Mouse (Mus musculus): ENCODE measurements around the gene Nr4a1. TPM values are rescaled to one million over a fixed set of nuclear protein-coding genes. Genes with fewer than 3 reads are reported as not detected.

The Nr4a1 gene
- polyA plus RNA-seq, 1 experiment = 9.3 TPM

DNA sequence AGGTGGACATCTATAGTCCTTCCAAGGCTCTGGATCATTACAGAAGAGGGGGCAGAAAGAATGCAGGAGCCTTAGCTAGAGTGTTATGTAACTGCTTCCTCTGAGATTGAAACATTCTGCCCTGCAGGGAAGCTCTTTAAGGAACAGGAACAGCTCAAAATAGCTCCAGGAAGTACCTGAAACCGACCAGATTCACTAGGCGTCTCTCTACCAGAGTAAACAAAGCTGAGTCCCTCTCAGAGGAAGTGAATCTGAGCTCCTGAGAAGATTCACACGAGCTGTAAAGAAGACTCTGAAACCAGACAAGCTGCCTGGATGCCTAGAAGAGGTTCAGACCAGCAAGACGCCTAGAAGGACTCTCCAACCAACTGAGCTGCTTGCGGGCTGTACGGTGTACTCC is 1.5 kb upstream of the Nr4a1 start:
- DNase-seq (ENCODE audit: low read depth, low spot score) = no peak
- 68% methylated on average over 6 of the region's 6 CpGs for WGBS

GRCm38 (mm10) chr15:101253563-101253885 is 545 bp upstream of the Nr4a1 start:
- DNase-seq (ENCODE audit: low read depth, low spot score) = no peak
- WGBS = 40% methylated on average over 3 of the region's 3 CpGs

- WGBS = 79% methylated on average over 7 of the region's 7 CpGs
- DNase-seq (ENCODE audit: low read depth, low spot score) = no peak
These were observed 1.9 kb downstream of the Nr4a1 start for GRCm38 (mm10) chr15:101255842-101256462.

DNA sequence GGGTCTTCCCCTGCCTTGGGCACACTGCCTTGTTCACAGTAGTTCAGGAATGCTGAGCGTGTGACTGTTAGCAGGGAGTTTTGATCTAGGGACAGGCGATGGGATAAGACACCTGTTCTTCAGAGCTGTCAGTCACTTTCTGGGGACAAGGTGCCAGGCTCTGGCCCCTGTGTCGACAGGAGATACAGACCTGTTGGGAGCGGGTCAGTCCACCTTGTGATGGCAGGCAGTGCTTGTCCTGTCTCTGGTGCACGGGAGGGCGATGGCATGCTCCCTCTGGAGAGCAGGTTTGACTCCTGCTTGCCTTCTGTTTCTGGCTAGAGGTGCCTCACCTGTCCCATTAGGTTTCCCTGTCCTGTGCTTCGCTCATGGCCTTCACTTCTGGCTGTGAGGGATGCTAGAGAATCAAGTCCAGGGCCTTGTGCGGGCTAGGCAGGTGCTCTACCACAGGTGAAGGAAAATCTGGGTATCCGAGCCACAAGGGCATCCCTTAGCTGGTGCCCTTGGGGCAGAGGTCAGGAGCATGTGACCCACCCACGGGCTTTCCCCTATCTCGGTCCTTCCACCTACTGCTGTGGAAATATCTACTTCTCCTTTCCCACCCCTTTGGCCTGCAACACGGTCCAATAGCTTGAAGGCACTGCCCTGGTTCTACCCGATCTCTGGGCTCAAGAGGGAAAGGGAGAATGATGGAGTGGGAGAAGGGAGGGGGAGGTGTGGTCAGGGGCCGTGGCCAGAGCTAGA is 2.6 kb downstream of the Nr4a1 start:
- no peak for DNase-seq (ENCODE audit: low read depth, low spot score)

DNA sequence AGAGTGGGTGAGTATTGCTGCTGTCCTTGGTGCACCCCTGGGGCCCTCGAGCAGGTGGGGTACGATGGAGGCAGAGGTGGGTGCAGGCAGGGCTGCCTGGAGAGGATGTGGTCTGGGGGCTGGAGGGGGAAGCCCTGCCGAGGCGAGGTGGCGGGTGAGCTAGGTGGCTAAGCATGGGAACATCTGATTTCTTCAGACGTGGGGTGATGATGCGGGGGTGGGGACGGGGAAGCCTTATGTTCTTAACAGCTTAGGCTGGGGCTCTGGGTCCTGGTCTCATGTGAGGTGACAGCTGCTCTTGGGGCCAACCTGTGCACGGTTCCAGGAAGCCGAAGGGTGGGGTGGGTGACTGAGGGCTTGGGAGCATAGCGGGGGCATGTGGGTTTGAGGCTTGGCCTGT is 4.4 kb downstream of the Nr4a1 start:
- DNase-seq (ENCODE audit: low read depth, low spot score) = no peak
- WGBS = 87% methylated on average over 11 of the region's 11 CpGs

More for the DNA sequence above, 2.6 kb downstream of the Nr4a1 start:
- WGBS = 74% methylated on average over 14 of the region's 14 CpGs

- 82% methylated on average over 3 of the region's 3 CpGs for WGBS
- DNase-seq (ENCODE audit: low read depth, low spot score) = no peak
These were observed 5.9 kb downstream of the Nr4a1 start for GRCm38 (mm10) chr15:101259922-101260321.

- no peak for DNase-seq (ENCODE audit: low read depth, low spot score)
- WGBS = 70% methylated on average over 10 of the region's 10 CpGs
These were observed 6.3 kb downstream of the Nr4a1 start for GRCm38 (mm10) chr15:101260387-101260786.

DNA sequence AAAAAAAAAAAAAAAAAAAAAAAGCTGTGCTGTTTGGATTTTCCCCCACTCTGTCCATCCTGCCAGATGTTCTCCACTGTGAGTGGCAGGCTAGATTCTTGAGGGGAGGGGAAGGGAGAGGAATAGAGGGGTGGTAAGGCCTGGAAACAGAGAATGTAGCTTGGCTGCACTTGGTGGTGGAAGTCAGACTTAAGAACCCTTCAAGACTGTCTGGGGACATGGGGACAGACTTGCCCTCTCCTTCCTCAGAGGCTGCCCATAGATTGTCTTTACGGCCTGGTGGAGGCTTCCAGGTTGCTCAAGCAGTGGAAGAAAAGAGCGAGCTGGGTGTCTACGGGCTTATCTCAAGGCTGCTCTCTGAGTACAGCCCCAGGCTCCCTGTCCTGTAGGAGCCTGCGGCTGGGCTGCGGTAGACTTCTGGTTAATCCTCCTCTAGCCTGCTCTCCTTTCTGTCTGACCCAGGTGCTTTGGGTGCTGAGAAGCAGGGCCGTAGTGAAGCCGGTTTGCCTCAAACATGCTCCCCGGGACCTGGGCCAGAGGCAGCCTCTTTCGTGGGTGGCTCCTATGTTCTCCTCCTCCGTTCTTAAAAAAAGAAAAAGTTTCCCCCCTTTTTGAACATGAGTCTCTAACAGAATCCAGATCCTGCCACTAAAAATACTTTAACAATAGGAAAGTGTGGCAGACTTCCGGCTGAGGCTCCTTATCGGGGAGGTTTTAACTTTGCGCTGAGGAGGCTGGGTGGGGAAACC is 7.0 kb downstream of the Nr4a1 start:
- 56% methylated on average over 13 of the region's 13 CpGs for WGBS
- DNase-seq (ENCODE audit: low read depth, low spot score) = no peak

- 51% methylated on average over 5 of the region's 5 CpGs for WGBS
These were observed 8.4 kb downstream of the Nr4a1 start for GRCm38 (mm10) chr15:101262502-101262901.

DNA sequence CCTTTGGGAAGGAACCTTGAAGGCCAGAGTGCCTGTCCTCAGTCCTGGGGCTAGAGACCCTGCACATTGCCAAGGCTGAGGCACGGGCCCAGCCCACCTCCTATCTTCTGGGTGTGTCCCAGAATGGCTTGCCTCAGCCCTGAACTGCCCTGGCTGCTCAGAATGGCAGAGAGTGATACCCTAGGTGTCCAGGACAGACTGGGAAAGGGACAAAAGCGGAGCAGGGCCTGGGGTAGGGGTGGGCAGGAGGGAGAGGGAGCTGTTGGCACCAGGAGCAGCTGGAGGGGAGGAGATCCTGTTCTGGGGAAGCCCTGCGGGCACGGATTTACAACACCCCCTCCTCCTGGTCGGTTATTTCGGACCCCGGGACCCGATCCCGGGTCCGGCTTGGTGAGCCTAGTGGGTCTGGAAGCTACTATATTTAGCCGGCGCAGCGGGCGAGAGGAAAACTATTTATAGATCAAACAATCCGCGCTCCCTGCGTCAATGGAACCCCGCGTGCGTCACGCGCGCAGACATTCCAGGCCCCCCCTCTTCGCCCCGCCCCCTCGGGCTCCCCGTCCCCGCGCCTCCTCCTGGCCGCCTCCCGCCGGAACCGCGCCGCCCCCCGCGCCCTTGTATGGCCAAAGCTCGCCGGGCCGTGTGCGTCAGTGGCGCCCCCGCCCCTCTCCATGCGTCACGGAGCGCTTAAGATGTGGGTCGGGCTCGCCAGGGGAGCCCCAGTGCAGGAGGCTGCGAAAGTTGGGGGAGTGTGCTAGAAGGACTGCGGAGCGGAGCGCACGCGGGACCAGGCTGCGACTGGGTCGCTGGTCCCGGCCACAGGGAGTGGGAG is 12.3 kb downstream of the Nr4a1 start:
- no peak for DNase-seq (ENCODE audit: low read depth, low spot score)
- 2% methylated on average over 55 of the region's 57 CpGs for WGBS

More at GRCm38 (mm10) chr15:101262502-101262901, 8.4 kb downstream of the Nr4a1 start:
- no peak for DNase-seq (ENCODE audit: low read depth, low spot score)

DNA sequence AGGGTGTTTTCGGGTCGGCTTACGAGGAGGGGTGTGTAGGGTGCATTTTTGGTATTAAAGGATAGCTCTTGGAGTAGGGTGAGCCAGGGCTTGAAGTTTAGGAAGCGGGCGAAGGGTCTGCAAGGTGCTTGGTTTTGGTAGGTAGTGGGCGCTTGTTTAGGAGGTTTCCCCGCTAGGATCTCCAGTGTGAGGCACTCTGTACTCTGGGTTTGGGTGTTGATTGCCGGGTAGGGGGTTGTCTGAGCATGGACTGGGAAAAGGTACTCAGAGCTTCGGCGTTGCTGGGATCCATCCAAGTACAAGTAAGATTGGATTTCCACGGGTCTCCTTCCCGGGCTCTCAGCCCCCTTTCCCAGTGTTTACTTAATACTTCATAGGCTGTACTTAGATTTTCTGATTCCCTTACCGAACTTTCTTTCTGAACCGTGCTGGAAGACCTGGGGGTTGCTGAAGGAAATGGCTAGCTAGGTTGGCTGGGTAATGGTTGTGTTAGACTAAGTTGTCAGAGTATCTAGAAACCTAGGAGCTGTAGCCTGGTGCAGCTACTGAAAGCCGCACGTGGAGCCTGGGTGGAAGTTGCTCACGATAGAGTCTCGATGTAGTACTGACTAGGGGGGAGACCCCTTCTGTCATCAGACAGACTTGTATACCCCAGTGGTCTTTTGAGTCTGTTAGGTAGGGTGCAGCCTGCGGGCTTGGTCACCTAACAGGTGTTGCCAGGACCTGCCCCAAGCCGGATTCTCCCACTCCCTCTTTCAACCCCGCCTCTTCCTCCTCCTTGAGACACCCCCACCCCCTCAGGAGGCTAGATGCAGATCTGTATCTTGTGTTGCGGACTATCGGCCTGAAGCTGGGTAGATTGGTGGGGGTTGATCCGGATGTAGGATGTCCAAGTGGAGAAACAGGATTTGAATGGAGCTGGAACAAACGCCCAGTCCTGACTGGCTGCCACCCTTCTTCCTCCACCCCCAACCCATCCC is 13.3 kb downstream of the Nr4a1 start:
- WGBS = 2% methylated on average over 25 of the region's 25 CpGs

GRCm38 (mm10) chr15:101270101-101270820 is 16.2 kb downstream of the Nr4a1 start:
- WGBS = 92% methylated on average over 29 of the region's 29 CpGs
- DNase-seq (ENCODE audit: low read depth, low spot score) = no peak

More for the DNA sequence above, 13.3 kb downstream of the Nr4a1 start:
- no peak for DNase-seq (ENCODE audit: low read depth, low spot score)

- 61% methylated on average over 3 of the region's 3 CpGs for WGBS
- DNase-seq (ENCODE audit: low read depth, low spot score) = no peak
These were observed 17.0 kb downstream of the Nr4a1 start for GRCm38 (mm10) chr15:101271107-101271506.

- no peak for DNase-seq (ENCODE audit: low read depth, low spot score)
- 90% methylated on average over 15 of the region's 15 CpGs for WGBS
These were observed 17.4 kb downstream of the Nr4a1 start for GRCm38 (mm10) chr15:101271513-101271912.

GRCm38 (mm10) chr15:101274380-101274779 is 20.3 kb downstream of the Nr4a1 start:
- 43% methylated on average over 6 of the region's 6 CpGs for WGBS
- no peak for DNase-seq (ENCODE audit: low read depth, low spot score)

- WGBS = 55% methylated on average over 11 of the region's 11 CpGs
- no peak for DNase-seq (ENCODE audit: low read depth, low spot score)
These were observed 23.4 kb downstream of the Nr4a1 start for GRCm38 (mm10) chr15:101277351-101277899.

DNA sequence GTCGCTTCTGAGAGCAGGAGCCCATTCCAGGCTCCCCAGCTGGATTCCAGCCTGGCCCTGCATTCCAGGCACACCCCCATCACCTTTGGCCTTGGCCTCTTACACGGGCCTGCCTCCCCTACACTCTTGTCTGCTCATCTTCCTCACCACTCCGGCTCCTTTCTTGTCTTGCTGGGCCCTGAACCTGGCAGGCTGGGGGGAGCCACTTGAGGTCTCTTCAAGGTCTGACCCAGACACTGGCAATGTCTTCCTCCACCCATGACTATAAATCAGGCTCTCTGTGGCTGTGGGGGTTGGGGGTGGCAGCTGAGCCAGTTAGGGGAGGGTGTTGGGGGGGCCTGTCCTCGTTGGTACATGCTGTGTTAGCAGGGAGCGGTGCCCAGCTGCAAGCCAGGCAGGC is 24.5 kb downstream of the Nr4a1 start:
- no peak for DNase-seq (ENCODE audit: low read depth, low spot score)
- WGBS = 62% methylated on average over 5 of the region's 5 CpGs

All from large intestine, adult 2 months (tissue).